Mouse (Mus musculus): ENCODE data around the gene Vegfb. TPM values are rescaled to one million over a fixed set of nuclear protein-coding genes. Genes with fewer than 3 reads are reported as not detected.
A peak's percentile ranks its signal among the peaks of the same experiment; 100 is the strongest.

Gene Vegfb
- polyA plus RNA-seq, 1 experiment from 2014 or later: 37.3 TPM

GRCm38 (mm10) chr19:6954046-6954445 is 33.4 kb downstream of the Vegfb start:
- Histone ChIP-seq H3K27me3 (ENCODE audit: insufficient read depth, low read length) (no peaks in the 10 kb centered on the region), H3K9me3 (ENCODE audit: low read length) (no peaks in the 10 kb centered on the region), H3K27ac (ENCODE audit: low read length) (no peak overlapping the region), H3K4me1 (ENCODE audit: insufficient read depth, low read length) (peaks cover 18% of the 10 kb centered on the region), H3K9ac (replicated peaks; ENCODE audit: low read length) (no peak overlapping the region), H3K4me2 (replicated peaks; ENCODE audit: low read depth, low read length) (no peak overlapping the region), H3K36me3 (ENCODE audit: insufficient read depth, low read length) (peaks cover 48% of the 10 kb centered on the region), H3K4me3 (ENCODE audit: low read length) (no peak overlapping the region)
- ATAC-seq (ENCODE audit: low FRiP score, low TSS enrichment): no peak
- WGBS: 51% methylated on average over 9 of the region's 9 CpGs

GRCm38 (mm10) chr19:6952712-6953037 is 34.8 kb downstream of the Vegfb start:
- Histone ChIP-seq H3K4me3 (ENCODE audit: low read length) (peak overlapping the region; percentile 64), H3K4me2 (replicated peaks; ENCODE audit: low read depth, low read length) (peak overlapping the region; percentile 87), H3K9ac (replicated peaks; ENCODE audit: low read length) (peak overlapping the region; percentile 81), H3K4me1 (ENCODE audit: insufficient read depth, low read length) (peaks cover 18% of the 10 kb centered on the region), H3K9me3 (ENCODE audit: low read length) (no peaks in the 10 kb centered on the region), H3K27me3 (ENCODE audit: insufficient read depth, low read length) (no peaks in the 10 kb centered on the region), H3K27ac (ENCODE audit: low read length) (peak overlapping the region; percentile 99), H3K36me3 (ENCODE audit: insufficient read depth, low read length) (peaks cover 39% of the 10 kb centered on the region)
- no peak for ATAC-seq (ENCODE audit: low FRiP score, low TSS enrichment)
- WGBS: 5% methylated on average over 3 of the region's 3 CpGs

GRCm38 (mm10) chr19:6951994-6952711 is 35.3 kb downstream of the Vegfb start:
- Histone ChIP-seq H3K36me3 (ENCODE audit: insufficient read depth, low read length) (peaks cover 34% of the 10 kb centered on the region), H3K27me3 (ENCODE audit: insufficient read depth, low read length) (no peaks in the 10 kb centered on the region), H3K27ac (ENCODE audit: low read length) (peak overlapping the region; percentile 99), H3K4me1 (ENCODE audit: insufficient read depth, low read length) (peaks cover 18% of the 10 kb centered on the region), H3K9me3 (ENCODE audit: low read length) (no peaks in the 10 kb centered on the region), H3K4me2 (replicated peaks; ENCODE audit: low read depth, low read length) (peak overlapping the region; percentile 87), H3K4me3 (ENCODE audit: low read length) (peak overlapping the region; percentile 64), H3K9ac (replicated peaks; ENCODE audit: low read length) (peak overlapping the region; percentile 81)
- ATAC-seq (ENCODE audit: low FRiP score, low TSS enrichment): peak; percentile 63
- WGBS: under 1% methylated on average over 31 of the region's 31 CpGs

GRCm38 (mm10) chr19:6951381-6951968 is 36.0 kb downstream of the Vegfb start:
- peaks cover 29% of the 10 kb centered on the region for H3K36me3 ChIP-seq (ENCODE audit: insufficient read depth, low read length)
- ATAC-seq (ENCODE audit: low FRiP score, low TSS enrichment): peak; percentile 84
- no peaks in the 10 kb centered on the region for H3K27me3 ChIP-seq (ENCODE audit: insufficient read depth, low read length)
- peaks cover 18% of the 10 kb centered on the region for H3K4me1 ChIP-seq (ENCODE audit: insufficient read depth, low read length)
- peak overlapping the region; percentile 81 for H3K9ac ChIP-seq (replicated peaks; ENCODE audit: low read length)
- peak overlapping the region; percentile 87 for H3K4me2 ChIP-seq (replicated peaks; ENCODE audit: low read depth, low read length)
- H3K9me3 ChIP-seq (ENCODE audit: low read length): no peaks in the 10 kb centered on the region
- peak overlapping the region; percentile 64 for H3K4me3 ChIP-seq (ENCODE audit: low read length)
- H3K27ac ChIP-seq (ENCODE audit: low read length): peak overlapping the region; percentile 99
- WGBS: under 1% methylated on average over 35 of the region's 35 CpGs

- peak; percentile 43 for ATAC-seq (ENCODE audit: low FRiP score, low TSS enrichment)
- under 1% methylated on average over 28 of the region's 28 CpGs for WGBS
Measured at GRCm38 (mm10) chr19:6950613-6951153, 36.8 kb downstream of the Vegfb start.

GRCm38 (mm10) chr19:6949951-6950350 is 37.5 kb downstream of the Vegfb start:
- H3K4me1 ChIP-seq (ENCODE audit: insufficient read depth, low read length): peaks cover 18% of the 10 kb centered on the region
- peak overlapping the region; percentile 81 for H3K9ac ChIP-seq (replicated peaks; ENCODE audit: low read length)
- peak overlapping the region; percentile 87 for H3K4me2 ChIP-seq (replicated peaks; ENCODE audit: low read depth, low read length)
- H3K27ac ChIP-seq (ENCODE audit: low read length): peak overlapping the region; percentile 99; the same call in 1 of the 2 replicates
- no peaks in the 10 kb centered on the region for H3K9me3 ChIP-seq (ENCODE audit: low read length)
- H3K27me3 ChIP-seq (ENCODE audit: insufficient read depth, low read length): no peaks in the 10 kb centered on the region
- 57% methylated on average over 5 of the region's 5 CpGs for WGBS
- H3K4me3 ChIP-seq (ENCODE audit: low read length): peak overlapping the region; percentile 64
- H3K36me3 ChIP-seq (ENCODE audit: insufficient read depth, low read length): peaks cover 15% of the 10 kb centered on the region
- no peak for ATAC-seq (ENCODE audit: low FRiP score, low TSS enrichment)

More at GRCm38 (mm10) chr19:6950613-6951153, 36.8 kb downstream of the Vegfb start:
- Histone ChIP-seq H3K4me2 (replicated peaks; ENCODE audit: low read depth, low read length) (peak overlapping the region; percentile 87), H3K4me1 (ENCODE audit: insufficient read depth, low read length) (peaks cover 18% of the 10 kb centered on the region), H3K27me3 (ENCODE audit: insufficient read depth, low read length) (no peaks in the 10 kb centered on the region), H3K27ac (ENCODE audit: low read length) (peak overlapping the region; percentile 99), H3K4me3 (ENCODE audit: low read length) (peak overlapping the region; percentile 64), H3K36me3 (ENCODE audit: insufficient read depth, low read length) (peaks cover 22% of the 10 kb centered on the region), H3K9ac (replicated peaks; ENCODE audit: low read length) (peak overlapping the region; percentile 81), H3K9me3 (ENCODE audit: low read length) (no peaks in the 10 kb centered on the region)

GRCm38 (mm10) chr19:6949532-6949931 is 37.9 kb downstream of the Vegfb start:
- no peak overlapping the region for H3K4me2 ChIP-seq (replicated peaks; ENCODE audit: low read depth, low read length)
- H3K4me1 ChIP-seq (ENCODE audit: insufficient read depth, low read length): peaks cover 18% of the 10 kb centered on the region
- 89% methylated on average over 5 of the region's 5 CpGs for WGBS
- H3K9me3 ChIP-seq (ENCODE audit: low read length): no peaks in the 10 kb centered on the region
- H3K27ac ChIP-seq (ENCODE audit: low read length): no peak overlapping the region
- H3K36me3 ChIP-seq (ENCODE audit: insufficient read depth, low read length): peaks cover 11% of the 10 kb centered on the region
- H3K4me3 ChIP-seq (ENCODE audit: low read length): no peak overlapping the region
- no peak for ATAC-seq (ENCODE audit: low FRiP score, low TSS enrichment)
- peak overlapping the region; percentile 81; the same call in 1 of the 2 replicates for H3K9ac ChIP-seq (replicated peaks; ENCODE audit: low read length)
- no peaks in the 10 kb centered on the region for H3K27me3 ChIP-seq (ENCODE audit: insufficient read depth, low read length)

GRCm38 (mm10) chr19:6948186-6948585 is 39.3 kb downstream of the Vegfb start:
- peaks cover 5% of the 10 kb centered on the region; the same call in 1 of the 2 replicates for H3K36me3 ChIP-seq (ENCODE audit: insufficient read depth, low read length)
- no peak overlapping the region for H3K27ac ChIP-seq (ENCODE audit: low read length)
- no peaks in the 10 kb centered on the region for H3K27me3 ChIP-seq (ENCODE audit: insufficient read depth, low read length)
- peaks cover 17% of the 10 kb centered on the region for H3K4me1 ChIP-seq (ENCODE audit: insufficient read depth, low read length)
- no peaks in the 10 kb centered on the region for H3K9me3 ChIP-seq (ENCODE audit: low read length)
- ATAC-seq (ENCODE audit: low FRiP score, low TSS enrichment): no peak
- no peak overlapping the region for H3K4me3 ChIP-seq (ENCODE audit: low read length)
- no peak overlapping the region for H3K4me2 ChIP-seq (replicated peaks; ENCODE audit: low read depth, low read length)
- WGBS: 83% methylated on average over 4 of the region's 4 CpGs
- no peak overlapping the region for H3K9ac ChIP-seq (replicated peaks; ENCODE audit: low read length)

- no peak overlapping the region for H3K9ac ChIP-seq (replicated peaks; ENCODE audit: low read length)
- H3K36me3 ChIP-seq (ENCODE audit: insufficient read depth, low read length): peaks cover 5% of the 10 kb centered on the region; the same call in 1 of the 2 replicates
- no peak overlapping the region for H3K4me3 ChIP-seq (ENCODE audit: low read length)
- ATAC-seq (ENCODE audit: low FRiP score, low TSS enrichment): no peak
- no peaks in the 10 kb centered on the region for H3K27me3 ChIP-seq (ENCODE audit: insufficient read depth, low read length)
- H3K9me3 ChIP-seq (ENCODE audit: low read length): no peaks in the 10 kb centered on the region
- no peak overlapping the region for H3K4me2 ChIP-seq (replicated peaks; ENCODE audit: low read depth, low read length)
- 51% methylated on average over 4 of the region's 4 CpGs for WGBS
- H3K4me1 ChIP-seq (ENCODE audit: insufficient read depth, low read length): peaks cover 17% of the 10 kb centered on the region
- H3K27ac ChIP-seq (ENCODE audit: low read length): no peak overlapping the region
Measured at GRCm38 (mm10) chr19:6947742-6948141, 39.7 kb downstream of the Vegfb start.

- no peaks in the 10 kb centered on the region for H3K9me3 ChIP-seq (ENCODE audit: low read length)
- no peaks in the 10 kb centered on the region for H3K27me3 ChIP-seq (ENCODE audit: insufficient read depth, low read length)
- H3K4me2 ChIP-seq (replicated peaks; ENCODE audit: low read depth, low read length): no peak overlapping the region
- peaks cover 5% of the 10 kb centered on the region; the same call in 1 of the 2 replicates for H3K36me3 ChIP-seq (ENCODE audit: insufficient read depth, low read length)
- 94% methylated on average over 6 of the region's 6 CpGs for WGBS
- no peak overlapping the region for H3K27ac ChIP-seq (ENCODE audit: low read length)
- no peak for ATAC-seq (ENCODE audit: low FRiP score, low TSS enrichment)
- H3K9ac ChIP-seq (replicated peaks; ENCODE audit: low read length): no peak overlapping the region
- no peak overlapping the region for H3K4me3 ChIP-seq (ENCODE audit: low read length)
- peaks cover 19% of the 10 kb centered on the region for H3K4me1 ChIP-seq (ENCODE audit: insufficient read depth, low read length)
Measured at GRCm38 (mm10) chr19:6943709-6944108, 43.7 kb downstream of the Vegfb start.

Measured in kidney, embryonic 16.5 days (tissue).